Mouse (Mus musculus) lung, adult 2 months (tissue): ENCODE results near the gene Mthfd1l.

Source experiments
- CTCF ChIP-seq: fragments of 200-500 bp; IDR thresholded peaks from 2 replicates; pipeline ENCODE4 v1.5.1; 2011; ENCODE audit warnings: mild to moderate bottlenecking, low read length, control low read depth; ENCODE audit not compliant: insufficient read depth
- POLR2A ChIP-seq: fragments of 200-500 bp; IDR thresholded peaks from 2 replicates; pipeline ENCODE4 v1.6.1; 2011; ENCODE audit warnings: low read depth, mild to moderate bottlenecking, control low read depth, low read length, borderline replicate concordance; ENCODE audit errors: extremely low read depth

GRCm38 (mm10) chr10:4159541-4160090 is 186.7 kb downstream of the Mthfd1l start:
- TF ChIP-seq CTCF (no peak), POLR2A (no peak)
